Mouse (Mus musculus) urinary bladder, postnatal 10 days (tissue): ENCODE data around the gene Tll2.
A peak's percentile ranks its signal among the peaks of the same experiment; 100 is the strongest.

Experiments used
- DNase-seq: peaks from one replicate; pipeline ENCODE4 v3.0.0; 2022; ENCODE audit warnings: low spot score

The Tll2 gene

GRCm38 (mm10) chr19:41087901-41088300 lies 118.7 kb downstream of the Tll2 start:
- DNase-seq, result no peak

GRCm38 (mm10) chr19:41086700-41087099 lies 119.9 kb downstream of the Tll2 start:
- DNase-seq, result no peak

- no peak for DNase-seq
Measured at GRCm38 (mm10) chr19:41086289-41086688, 120.3 kb downstream of the Tll2 start.

- no peak for DNase-seq
Measured at GRCm38 (mm10) chr19:41083646-41084045, 123.0 kb downstream of the Tll2 start.

GRCm38 (mm10) chr19:41081589-41081988 lies 125.0 kb downstream of the Tll2 start:
- DNase-seq, result no peak

GRCm38 (mm10) chr19:41076906-41077305 lies 129.7 kb downstream of the Tll2 start, which contains the start of gene Opalin:
Opalin (minus strand) TSS chr19:41077113.
- no peak for DNase-seq

- no peak for DNase-seq
Measured at GRCm38 (mm10) chr19:41073746-41074455, 132.7 kb downstream of the Tll2 start.

- peak; percentile 56 for DNase-seq
Measured at GRCm38 (mm10) chr19:41071500-41071899, 135.1 kb downstream of the Tll2 start.

- no peak for DNase-seq
Measured at GRCm38 (mm10) chr19:41054702-41055101, 151.9 kb downstream of the Tll2 start.

GRCm38 (mm10) chr19:41053530-41053929 lies 153.1 kb downstream of the Tll2 start:
- no peak for DNase-seq

GRCm38 (mm10) chr19:41052247-41052646 lies 154.4 kb downstream of the Tll2 start:
- no peak for DNase-seq

GRCm38 (mm10) chr19:41051714-41052113 lies 154.9 kb downstream of the Tll2 start:
- no peak for DNase-seq

- DNase-seq, result no peak
Measured at GRCm38 (mm10) chr19:41048187-41048559, 158.5 kb downstream of the Tll2 start.

GRCm38 (mm10) chr19:41047437-41048186 lies 159.0 kb downstream of the Tll2 start:
- DNase-seq, result no peak

- no peak for DNase-seq
Measured at GRCm38 (mm10) chr19:41045091-41045770, 161.4 kb downstream of the Tll2 start.

- no peak for DNase-seq
Measured at GRCm38 (mm10) chr19:41039110-41039509, 167.5 kb downstream of the Tll2 start.

- no peak for DNase-seq
Measured at GRCm38 (mm10) chr19:41035809-41036551, 170.7 kb downstream of the Tll2 start.
